Mouse (Mus musculus) intestine, embryonic 15.5 days (tissue): ENCODE data around the gene Plekhm1. TPM values are rescaled to one million over a fixed set of nuclear protein-coding genes. Genes with fewer than 3 reads are reported as not detected.
A peak's percentile ranks its signal among the peaks of the same experiment; 100 is the strongest.
"Not testable (repeated sequence)": the region's sequence is repeated elsewhere in the genome, so short reads cannot be mapped to it uniquely, and the experiment has no call there.

Experiments
- ATAC-seq: fragments of 200-750 bp; cut with Nextera tagmentation; 2 replicates; pipeline ENCODE4 v1.8.0; 2017; ENCODE audit warnings: moderate TSS enrichment, moderate library complexity
- H3K27ac ChIP-seq: fragments of 300-500 bp; sonication (generic); 2 replicates; pipeline ENCODE4 v1.5.1; 2015; ENCODE audit warnings: mild to moderate bottlenecking, inconsistent platforms
- H3K27me3 ChIP-seq: fragments of 300-500 bp; sonication (generic); replicated peaks from 2 replicates; pipeline ENCODE4 v1.6.1; 2015; ENCODE audit warnings: inconsistent platforms
- H3K36me3 ChIP-seq: fragments of 300-500 bp; sonication (generic); 2 replicates; pipeline ENCODE4 v1.6.1; 2015; ENCODE audit warnings: inconsistent platforms
- H3K4me1 ChIP-seq: fragments of 300-500 bp; sonication (generic); replicated peaks from 2 replicates; pipeline ENCODE4 v1.6.1; 2015; ENCODE audit warnings: inconsistent platforms
- H3K4me2 ChIP-seq: fragments of 300-500 bp; sonication (generic); replicated peaks from 2 replicates; pipeline ENCODE4 v1.6.1; 2015; ENCODE audit warnings: mild to moderate bottlenecking, inconsistent platforms
- H3K4me3 ChIP-seq: fragments of 300-500 bp; sonication (generic); replicated peaks from 2 replicates; pipeline ENCODE4 v1.5.1; 2015; ENCODE audit warnings: inconsistent platforms
- H3K9ac ChIP-seq: fragments of 300-500 bp; sonication (generic); 2 replicates; pipeline ENCODE4 v1.6.1; 2015; ENCODE audit warnings: inconsistent platforms
- H3K9me3 ChIP-seq: fragments of 300-500 bp; sonication (generic); 2 replicates; pipeline ENCODE4 v1.6.1; 2016; ENCODE audit warnings: inconsistent platforms
- WGBS: fragments of 180-500 bp; shearing (Covaris S2); methylation state at CpG from one replicate; pipeline ENCODE4 v1.1.7; 2015; 5-methylcytosine and 5-hydroxymethylcytosine counted together
- polyA plus RNA-seq: library from polyadenylated mRNA; unstranded; fragments of >200 nt; fragmentation: Nextera tagmentation; extraction: Ambion mirVana; gene quantifications from 2 replicates; pipeline ENCODE4 v1.2.1, GENCODE M21; 2015

Plekhm1 gene
- polyA plus RNA-seq, result 5.6 and 6.2 TPM in 2 replicates

GRCm38 (mm10) chr11:103411981-103412949 lies at the start of gene Plekhm1:
Gene Plekhm1, minus strand, starts transcription at chr11:103412687.
- Histone ChIP-seq H3K36me3 (no peaks in the 10 kb centered on the region), H3K4me3 (peak within 1 kb of the TSS; percentile 85), H3K4me1 (peaks cover 6% of the 10 kb centered on the region), H3K27me3 (no peaks in the 10 kb centered on the region), H3K4me2 (peak within 1 kb of the TSS; percentile 85), H3K9ac (peak within 1 kb of the TSS; percentile 77), H3K9me3 (no peaks in the 10 kb centered on the region), H3K27ac (peak within 1 kb of the TSS; percentile 82)
- under 1% methylated on average over 67 of the region's 67 CpGs for WGBS
- ATAC-seq, result peak; percentile 98

GRCm38 (mm10) chr11:103451105-103451504 lies 38.6 kb upstream of the Plekhm1 start:
- H3K36me3 ChIP-seq, H3K9ac ChIP-seq, H3K9me3 ChIP-seq, H3K27ac ChIP-seq, H3K4me1 ChIP-seq, H3K27me3 ChIP-seq, H3K4me2 ChIP-seq, ATAC-seq, H3K4me3 ChIP-seq: not testable (repeated sequence)
- WGBS, result 83% methylated on average over 1 of the region's 1 CpGs

GRCm38 (mm10) chr11:103449721-103450120 lies 37.2 kb upstream of the Plekhm1 start:
- H3K9ac ChIP-seq, H3K36me3 ChIP-seq, H3K27ac ChIP-seq, H3K9me3 ChIP-seq, H3K4me2 ChIP-seq, ATAC-seq, H3K4me1 ChIP-seq, H3K27me3 ChIP-seq, H3K4me3 ChIP-seq: not testable (repeated sequence)
- WGBS, result 90% methylated on average over 14 of the region's 14 CpGs

GRCm38 (mm10) chr11:103443678-103444077 lies 31.2 kb upstream of the Plekhm1 start:
- H3K36me3 ChIP-seq, result no peaks in the 10 kb centered on the region
- H3K27me3 ChIP-seq, result no peaks in the 10 kb centered on the region
- H3K4me3 ChIP-seq, result no peak overlapping the region
- no peak overlapping the region for H3K27ac ChIP-seq
- no peak overlapping the region for H3K4me2 ChIP-seq
- ATAC-seq, result no peak
- 92% methylated on average over 3 of the region's 3 CpGs for WGBS
- H3K9me3 ChIP-seq, result no peaks in the 10 kb centered on the region
- no peak overlapping the region for H3K9ac ChIP-seq
- H3K4me1 ChIP-seq, result no peaks in the 10 kb centered on the region

- no peak overlapping the region for H3K27ac ChIP-seq
- H3K4me2 ChIP-seq, result no peak overlapping the region
- no peaks in the 10 kb centered on the region for H3K36me3 ChIP-seq
- WGBS, result 86% methylated on average over 5 of the region's 5 CpGs
- no peak overlapping the region for H3K4me3 ChIP-seq
- H3K9me3 ChIP-seq, result no peaks in the 10 kb centered on the region
- no peak for ATAC-seq
- H3K27me3 ChIP-seq, result no peaks in the 10 kb centered on the region
- no peaks in the 10 kb centered on the region for H3K4me1 ChIP-seq
- no peak overlapping the region for H3K9ac ChIP-seq
Measured at GRCm38 (mm10) chr11:103436282-103436681, 23.8 kb upstream of the Plekhm1 start.

- WGBS, result 23% methylated on average over 5 of the region's 5 CpGs
Measured at GRCm38 (mm10) chr11:103425031-103425430, 12.5 kb upstream of the Plekhm1 start.

GRCm38 (mm10) chr11:103419667-103420066 lies 7.2 kb upstream of the Plekhm1 start:
- no peak for ATAC-seq
- Histone ChIP-seq H3K4me2 (no peak overlapping the region), H3K9me3 (no peaks in the 10 kb centered on the region), H3K36me3 (no peaks in the 10 kb centered on the region), H3K4me3 (no peak overlapping the region), H3K9ac (no peak overlapping the region), H3K27me3 (no peaks in the 10 kb centered on the region), H3K4me1 (no peaks in the 10 kb centered on the region), H3K27ac (no peak overlapping the region)
- 80% methylated on average over 13 of the region's 13 CpGs for WGBS

More at GRCm38 (mm10) chr11:103425031-103425430, 12.5 kb upstream of the Plekhm1 start:
- Histone ChIP-seq H3K27ac (no peak overlapping the region), H3K27me3 (no peaks in the 10 kb centered on the region), H3K4me3 (no peak overlapping the region), H3K4me2 (no peak overlapping the region), H3K4me1 (no peaks in the 10 kb centered on the region), H3K9me3 (no peaks in the 10 kb centered on the region), H3K36me3 (no peaks in the 10 kb centered on the region), H3K9ac (no peak overlapping the region)
- ATAC-seq, result no peak

- H3K4me1 ChIP-seq, result no peaks in the 10 kb centered on the region
Measured at GRCm38 (mm10) chr11:103419226-103419625, 6.7 kb upstream of the Plekhm1 start.

GRCm38 (mm10) chr11:103413516-103413915 lies 1.0 kb upstream of the Plekhm1 start:
- peak overlapping the region; percentile 85 for H3K4me2 ChIP-seq
- H3K9me3 ChIP-seq, result no peaks in the 10 kb centered on the region
- H3K36me3 ChIP-seq, result no peaks in the 10 kb centered on the region
- H3K27ac ChIP-seq, result no peak overlapping the region
- no peaks in the 10 kb centered on the region for H3K27me3 ChIP-seq
- no peak overlapping the region for H3K9ac ChIP-seq
- peaks cover 6% of the 10 kb centered on the region for H3K4me1 ChIP-seq
- no peak overlapping the region for H3K4me3 ChIP-seq
- no peak for ATAC-seq
- 91% methylated on average over 1 of the region's 1 CpGs for WGBS

More at GRCm38 (mm10) chr11:103419226-103419625, 6.7 kb upstream of the Plekhm1 start:
- no peak for ATAC-seq
- Histone ChIP-seq H3K9ac (no peak overlapping the region), H3K36me3 (no peaks in the 10 kb centered on the region), H3K27ac (no peak overlapping the region), H3K9me3 (no peaks in the 10 kb centered on the region), H3K27me3 (no peaks in the 10 kb centered on the region), H3K4me2 (no peak overlapping the region), H3K4me3 (no peak overlapping the region)
- 60% methylated on average over 5 of the region's 5 CpGs for WGBS

- Histone ChIP-seq H3K36me3 (no peaks in the 10 kb centered on the region), H3K4me2 (peak overlapping the region; percentile 85), H3K4me3 (peak overlapping the region; percentile 85), H3K9me3 (no peaks in the 10 kb centered on the region), H3K9ac (peak overlapping the region; percentile 77), H3K27ac (peak overlapping the region; percentile 82), H3K27me3 (no peaks in the 10 kb centered on the region), H3K4me1 (peaks cover 6% of the 10 kb centered on the region)
- WGBS, result 1% methylated on average over 14 of the region's 14 CpGs
- peak; percentile 72 for ATAC-seq
Measured at GRCm38 (mm10) chr11:103412950-103413423, 500 bp upstream of the Plekhm1 start.

GRCm38 (mm10) chr11:103411301-103411700 lies 1.2 kb downstream of the Plekhm1 start:
- H3K9me3 ChIP-seq, result no peaks in the 10 kb centered on the region
- H3K4me3 ChIP-seq, result peak overlapping the region; percentile 85; the same call in 1 of the 2 replicates
- no peak overlapping the region for H3K27ac ChIP-seq
- no peaks in the 10 kb centered on the region for H3K27me3 ChIP-seq
- H3K4me1 ChIP-seq, result peaks cover 6% of the 10 kb centered on the region
- H3K9ac ChIP-seq, result no peak overlapping the region
- H3K4me2 ChIP-seq, result peak overlapping the region; percentile 85
- 0 out of 2 replicates have a peak, but pooled peaks cover 2% of the 10 kb centered on the region for H3K36me3 ChIP-seq
- 72% methylated on average over 1 of the region's 1 CpGs for WGBS
- ATAC-seq, result no peak

- Histone ChIP-seq H3K36me3 (0 out of 2 replicates have a peak, but pooled peaks cover 2% of the 10 kb centered on the region), H3K4me3 (no peak overlapping the region), H3K9ac (no peak overlapping the region), H3K4me2 (no peak overlapping the region), H3K4me1 (peaks cover 6% of the 10 kb centered on the region), H3K9me3 (no peaks in the 10 kb centered on the region), H3K27ac (no peak overlapping the region), H3K27me3 (no peaks in the 10 kb centered on the region)
- ATAC-seq, result no peak
- WGBS, result 89% methylated on average over 13 of the region's 13 CpGs
Measured at GRCm38 (mm10) chr11:103408880-103409279, 3.6 kb downstream of the Plekhm1 start.
